Mouse (Mus musculus): ENCODE data around the gene Aak1.

Aak1 gene

GRCm38 (mm10) chr6:86848915-86849644 is at the start of gene Aak1:
Aak1 (plus strand) TSS chr6:86849517.
- peak; percentile 90 for DNase-seq

DNA sequence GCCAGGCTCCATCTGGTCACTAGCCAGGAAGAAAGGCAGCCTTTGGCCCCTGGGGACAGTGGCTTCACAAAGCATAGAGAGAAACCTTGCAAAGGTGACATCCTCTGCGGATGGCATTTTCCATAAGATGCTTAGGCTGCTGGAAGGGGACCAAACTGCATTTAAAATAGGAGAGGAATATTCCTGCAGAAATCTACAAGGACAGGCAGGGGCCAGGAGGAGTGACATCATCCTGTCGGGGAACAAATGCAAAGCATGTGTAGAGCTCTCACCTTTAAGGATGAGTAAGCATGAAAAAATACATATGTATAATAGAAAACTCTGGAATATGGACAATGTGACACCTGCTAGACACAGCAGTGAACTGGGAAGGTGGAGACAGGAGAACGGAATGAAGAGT is 48.9 kb upstream of the Aak1 start:
- DNase-seq = no peak

- no peak for DNase-seq
Measured at GRCm38 (mm10) chr6:86801431-86801830, 47.9 kb upstream of the Aak1 start.

DNA sequence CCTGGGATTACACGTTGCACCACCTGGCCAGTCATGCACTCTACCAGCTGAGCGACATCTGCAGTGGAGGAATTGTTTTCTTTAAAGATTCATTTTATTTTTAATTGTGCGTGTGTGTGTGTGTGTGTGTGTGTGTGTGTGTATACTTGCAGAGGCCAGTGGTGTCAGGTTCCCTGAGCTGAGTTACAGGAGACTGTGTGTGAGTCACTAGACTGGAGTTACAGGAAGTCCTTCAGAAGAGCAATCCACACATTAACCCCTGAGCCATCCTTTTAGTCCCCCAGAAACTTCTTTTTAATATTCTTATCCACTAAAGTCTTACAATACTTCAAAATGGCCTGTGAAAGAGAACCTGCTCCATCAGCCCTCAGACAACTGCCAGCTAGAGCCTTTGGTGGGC is 44.7 kb upstream of the Aak1 start:
- DNase-seq = no peak

DNA sequence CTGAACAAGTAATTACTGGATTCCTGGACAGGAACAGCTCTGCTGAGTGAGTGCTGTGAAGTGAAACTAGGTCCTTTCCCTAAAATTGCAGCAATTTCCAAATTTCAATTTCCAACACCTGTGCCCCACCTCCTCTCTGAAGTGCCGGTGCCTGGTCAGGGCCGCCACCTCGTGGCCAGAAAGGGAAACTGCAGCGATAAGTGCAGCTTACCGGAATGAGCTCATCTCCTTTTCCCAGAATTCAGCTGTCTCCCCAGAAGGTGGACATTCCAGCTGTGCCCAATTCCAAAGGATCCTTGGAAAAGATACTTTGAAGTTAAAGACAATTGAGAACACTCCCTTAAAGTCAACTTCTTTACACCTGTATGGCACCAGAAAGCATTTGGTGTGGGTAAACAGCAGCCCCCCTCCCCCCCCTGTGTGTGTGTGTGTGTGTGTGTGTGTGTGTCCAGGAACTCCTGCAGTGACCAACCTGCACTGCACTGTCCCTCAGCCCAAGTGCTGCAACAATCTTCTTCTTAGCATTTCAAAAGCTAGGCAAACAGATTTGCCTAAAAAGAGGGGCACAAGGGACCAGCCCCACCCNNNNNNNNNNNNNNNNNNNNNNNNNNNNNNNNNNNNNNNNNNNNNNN is 42.7 kb upstream of the Aak1 start:
- peak; percentile 54 for DNase-seq

DNA sequence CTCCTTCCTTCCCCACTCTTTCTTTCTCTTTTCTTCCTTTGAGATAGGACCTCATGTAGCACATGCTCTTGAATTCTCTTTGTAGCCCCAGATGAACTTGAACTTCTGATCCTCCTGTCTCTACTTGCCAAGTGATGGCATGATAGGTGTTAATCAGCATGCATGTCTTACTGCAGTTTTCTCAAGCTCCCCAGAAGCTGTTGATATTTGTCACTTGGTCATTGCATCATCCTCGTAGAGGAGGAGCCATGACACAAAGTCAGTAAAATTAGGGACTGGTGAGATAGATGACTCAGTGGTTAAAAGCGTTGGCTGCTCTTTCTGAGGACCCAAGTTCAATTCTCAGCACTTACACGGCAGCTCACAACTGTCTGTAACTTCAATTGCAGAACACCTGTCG is 36.4 kb upstream of the Aak1 start:
- no peak for DNase-seq

DNA sequence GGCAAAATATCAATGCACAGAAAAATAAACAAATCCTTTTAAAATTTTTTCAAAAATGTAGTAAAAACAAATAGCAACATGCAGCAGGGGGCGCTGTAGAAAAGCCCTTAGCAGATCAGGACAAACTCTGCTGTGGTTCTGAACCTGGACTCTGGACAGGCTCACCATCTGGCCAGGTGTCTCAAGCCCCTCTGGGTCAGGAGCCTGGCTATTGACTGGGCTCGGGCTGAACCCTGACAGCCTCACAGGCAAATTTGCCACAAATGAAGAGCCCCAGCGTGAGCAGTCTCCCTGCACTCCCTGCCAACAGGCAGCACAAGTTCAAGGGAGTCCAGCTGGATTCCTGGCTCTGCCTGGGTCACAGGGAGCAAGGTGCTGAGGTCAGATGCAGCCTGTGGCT is 36.0 kb upstream of the Aak1 start:
- peak; percentile 41 for DNase-seq

DNA sequence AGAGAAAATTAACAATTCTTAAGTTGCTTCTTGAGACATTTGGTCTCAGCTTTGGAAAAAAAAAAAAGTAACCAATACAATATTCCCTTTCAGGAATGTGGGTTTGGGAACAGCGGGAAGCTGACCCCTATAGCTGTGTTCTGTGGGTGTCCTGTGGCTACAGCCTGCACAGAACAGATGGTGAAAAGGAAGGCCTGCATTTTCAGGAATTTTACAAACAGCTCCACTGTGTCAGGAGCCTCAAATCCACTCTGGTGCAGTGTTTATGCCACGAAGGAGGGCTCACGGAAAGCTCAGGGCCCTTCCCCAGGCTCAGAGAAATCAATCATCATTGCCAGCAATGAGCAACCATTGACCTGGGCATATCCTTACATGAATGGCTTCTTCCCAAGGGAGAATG is 34.4 kb upstream of the Aak1 start:
- no peak for DNase-seq

- no peak for DNase-seq
Measured at GRCm38 (mm10) chr6:86815436-86815835, 33.9 kb upstream of the Aak1 start.

DNA sequence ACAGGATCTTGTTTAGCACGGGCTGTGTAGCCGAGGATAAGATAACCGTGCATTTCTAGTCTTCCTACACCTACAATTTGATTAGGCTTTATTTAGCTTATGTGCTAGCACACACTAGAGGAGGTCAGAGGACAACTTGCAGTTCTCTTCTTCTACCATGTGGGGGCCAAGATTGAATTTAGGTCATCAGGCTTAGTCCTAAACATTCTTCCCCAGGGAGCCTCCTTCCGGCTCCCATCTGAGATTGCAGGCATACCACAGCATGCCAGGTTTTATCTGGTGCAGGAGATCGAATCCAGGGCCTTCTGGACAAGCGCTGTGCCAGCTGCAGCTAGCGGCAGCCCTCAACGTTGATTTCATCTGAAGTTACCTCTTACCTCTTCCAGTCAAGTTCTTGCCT is 32.7 kb upstream of the Aak1 start:
- no peak for DNase-seq

DNA sequence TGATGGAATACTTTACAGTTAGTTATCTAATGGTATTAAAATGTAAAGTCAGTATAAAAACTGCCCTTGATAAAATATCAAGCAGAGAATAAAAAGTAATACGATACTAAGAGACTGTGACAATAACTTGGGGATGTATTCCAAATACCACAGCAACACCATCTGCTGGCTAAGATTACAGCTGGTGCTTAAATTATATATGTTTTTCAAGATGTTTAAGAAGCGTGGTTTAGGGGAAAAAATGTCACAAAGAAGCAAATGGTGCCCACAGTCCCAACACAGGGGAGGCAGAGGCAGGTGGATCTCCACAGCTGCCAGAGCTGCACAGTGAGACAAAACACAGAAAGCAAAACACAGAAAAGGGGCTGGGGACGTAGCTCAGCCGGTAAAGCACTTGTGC is 30.4 kb upstream of the Aak1 start:
- no peak for DNase-seq

DNA sequence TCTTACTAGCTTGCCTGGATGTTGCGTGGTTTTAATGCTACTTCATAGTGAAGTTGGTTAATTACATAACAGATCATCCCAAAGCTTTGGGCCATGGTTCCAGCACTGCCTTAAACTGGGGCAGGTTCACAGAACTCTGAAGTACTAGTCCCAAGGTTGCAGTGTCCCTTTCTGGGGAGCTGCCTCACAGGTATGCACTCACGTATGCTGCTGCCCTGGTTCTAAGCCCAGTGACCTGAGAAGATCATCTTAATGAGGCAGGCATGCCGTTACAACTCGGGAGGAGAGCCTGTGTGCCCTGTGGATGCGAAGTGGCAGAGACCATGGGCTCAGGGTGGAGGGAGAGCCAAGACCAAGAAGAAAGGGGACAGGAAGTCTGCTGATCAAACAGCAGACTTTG is 29.4 kb upstream of the Aak1 start:
- DNase-seq = peak; percentile 75

GRCm38 (mm10) chr6:86820690-86821089 is 28.6 kb upstream of the Aak1 start:
- DNase-seq = no peak

DNA sequence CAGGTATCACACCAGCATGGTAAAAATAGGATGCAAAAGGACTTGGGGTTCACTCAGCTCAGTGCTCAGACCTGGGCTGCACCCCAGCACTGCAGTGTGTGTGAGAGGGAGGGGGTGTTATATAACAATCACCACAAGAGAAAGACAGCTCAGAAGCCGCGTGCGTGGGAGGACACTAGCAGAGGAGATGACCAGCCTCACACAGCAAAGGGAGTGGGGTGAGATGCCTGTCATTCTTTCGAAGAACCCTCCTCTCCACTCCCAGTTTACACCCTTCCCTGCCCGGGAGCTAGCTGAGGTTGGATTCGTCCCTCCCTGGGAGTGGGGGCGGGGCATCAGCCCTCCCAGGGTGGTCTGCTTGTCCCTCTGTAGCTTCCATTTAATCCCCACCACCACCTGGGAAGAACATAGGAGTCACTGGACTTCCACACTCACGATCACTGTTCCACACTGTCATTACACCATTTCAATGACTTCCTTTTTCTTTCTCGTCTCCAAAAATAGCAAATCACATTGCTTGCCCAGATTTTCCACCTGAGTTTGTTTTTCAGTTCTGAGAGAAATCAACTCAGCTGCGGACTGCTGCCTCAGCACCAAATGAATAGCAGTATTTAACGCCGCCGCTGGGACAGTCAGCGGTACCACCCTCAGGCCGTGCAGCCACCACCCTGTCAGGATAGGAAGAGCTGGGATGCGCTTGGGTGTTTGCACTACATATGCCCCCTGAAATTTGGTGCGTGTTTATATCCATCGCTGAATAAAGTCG is 26.8 kb upstream of the Aak1 start:
- peak; percentile 48 for DNase-seq

- DNase-seq = no peak
Measured at GRCm38 (mm10) chr6:86823051-86823431, 26.3 kb upstream of the Aak1 start.

- peak; percentile 45 for DNase-seq
Measured at GRCm38 (mm10) chr6:86823824-86824223, 25.5 kb upstream of the Aak1 start.

DNA sequence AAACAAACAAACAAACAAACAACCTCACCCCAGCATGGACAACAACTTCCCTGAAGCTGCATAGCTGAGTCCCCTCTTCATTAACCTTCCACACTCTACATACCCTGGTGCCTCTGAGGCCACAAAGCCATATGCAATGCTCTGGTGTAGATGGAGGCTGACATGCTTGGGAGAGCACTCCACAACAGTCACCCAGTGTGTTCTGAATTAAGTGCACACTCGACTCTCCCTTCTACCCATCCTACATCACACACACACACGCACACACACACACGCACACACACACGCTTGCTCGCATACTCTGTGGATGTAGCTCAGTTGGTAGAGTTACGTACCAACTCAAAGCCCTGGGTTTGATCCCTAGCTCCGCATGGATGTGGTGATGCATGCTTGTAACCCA is 24.9 kb upstream of the Aak1 start:
- DNase-seq = no peak

GRCm38 (mm10) chr6:86827432-86827831 is 21.9 kb upstream of the Aak1 start:
- no peak for DNase-seq

GRCm38 (mm10) chr6:86829768-86830167 is 19.5 kb upstream of the Aak1 start:
- DNase-seq = no peak

DNA sequence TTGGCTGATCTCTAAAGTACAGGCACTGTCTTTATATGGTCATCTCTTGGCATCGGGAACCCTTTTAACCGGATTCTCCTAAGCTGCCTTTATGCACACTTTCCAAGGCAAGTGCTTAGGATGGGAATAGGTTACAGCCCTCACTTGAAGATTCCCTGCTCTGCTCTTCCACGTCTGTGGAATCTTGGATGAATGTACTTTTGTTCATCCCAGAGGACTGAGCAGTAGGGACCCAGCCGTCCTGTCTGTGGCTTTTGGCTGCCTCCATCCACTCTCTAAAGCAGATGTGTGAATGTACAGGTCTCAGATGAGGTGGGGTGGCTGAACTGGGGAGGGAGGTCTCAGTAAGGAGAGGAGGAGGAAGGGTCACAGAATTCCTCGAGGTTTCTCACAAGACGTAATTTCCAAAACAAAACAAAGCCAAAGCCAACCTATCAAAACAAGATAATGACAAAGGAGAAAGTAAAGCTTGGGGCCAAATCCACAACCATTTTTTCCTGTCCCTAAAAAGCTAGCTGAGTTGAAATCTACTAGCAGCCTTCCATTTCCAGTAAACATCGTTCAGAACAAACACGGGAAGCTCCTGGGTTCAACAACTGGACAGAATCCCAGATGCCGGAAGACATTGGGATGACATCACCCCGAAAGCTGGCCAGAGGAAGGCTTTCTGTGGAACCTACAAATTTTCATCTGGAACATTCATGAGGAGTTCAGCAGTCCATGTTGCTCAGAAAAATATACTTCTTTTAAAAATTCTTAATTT is 18.4 kb upstream of the Aak1 start:
- peak; percentile 28 for DNase-seq

GRCm38 (mm10) chr6:86832802-86833502 is 16.4 kb upstream of the Aak1 start:
- DNase-seq = peak; percentile 79

DNA sequence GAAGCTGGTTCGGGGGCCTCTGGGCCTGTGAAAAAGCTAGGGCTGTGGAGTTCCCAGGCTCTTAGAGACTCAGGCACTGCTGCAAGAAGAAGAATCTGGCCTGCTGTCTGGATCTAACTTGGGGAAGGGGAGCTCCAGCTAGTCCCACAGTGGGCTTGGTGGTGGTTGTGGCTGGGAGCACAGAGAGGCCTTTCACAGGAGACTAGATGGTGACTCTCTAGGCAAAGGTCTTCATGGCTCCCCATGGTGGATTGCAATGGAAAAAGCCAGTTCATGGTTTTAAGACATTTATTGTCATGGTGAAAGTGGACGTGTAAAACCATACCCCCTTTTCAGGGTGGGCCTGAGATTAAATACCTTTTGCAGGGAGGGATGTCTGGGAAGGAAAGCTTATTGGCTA is 10.2 kb upstream of the Aak1 start:
- DNase-seq = no peak

DNA sequence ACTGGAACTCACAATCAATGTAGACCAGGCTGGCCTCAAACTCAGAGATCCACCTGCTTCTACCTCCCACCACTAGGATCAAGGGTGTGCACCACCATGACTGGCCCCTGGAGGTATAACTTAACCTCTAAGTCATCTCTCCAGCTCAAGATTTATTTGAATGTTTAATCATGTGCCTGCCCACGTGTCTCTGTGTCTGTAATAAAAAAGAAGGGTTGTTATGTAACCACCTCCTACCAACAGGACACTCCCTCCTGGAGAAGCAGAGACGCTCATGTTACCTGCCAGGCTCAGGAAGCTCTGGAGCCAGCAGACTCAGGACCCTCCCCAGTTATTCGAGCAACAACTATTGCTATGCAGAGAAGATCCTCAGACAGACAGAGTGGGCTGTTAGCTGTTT is 7.4 kb upstream of the Aak1 start:
- peak; percentile 66 for DNase-seq
